Mouse (Mus musculus): Measurements from ENCODE around the gene Gm20878.
"Not testable (repeated sequence)": the region's sequence is repeated elsewhere in the genome, so short reads cannot be mapped to it uniquely, and the experiment has no call there.

Gm20878 gene

GRCm38 (mm10) chr4:41941272-41941671 is at the start of gene Gm20878:
Gene Gm20878 (plus strand): TSS chr4:41941572.
- not testable (repeated sequence) for ATAC-seq (ENCODE audit: insufficient number of reproducible peaks, low FRiP score, low TSS enrichment)

DNA sequence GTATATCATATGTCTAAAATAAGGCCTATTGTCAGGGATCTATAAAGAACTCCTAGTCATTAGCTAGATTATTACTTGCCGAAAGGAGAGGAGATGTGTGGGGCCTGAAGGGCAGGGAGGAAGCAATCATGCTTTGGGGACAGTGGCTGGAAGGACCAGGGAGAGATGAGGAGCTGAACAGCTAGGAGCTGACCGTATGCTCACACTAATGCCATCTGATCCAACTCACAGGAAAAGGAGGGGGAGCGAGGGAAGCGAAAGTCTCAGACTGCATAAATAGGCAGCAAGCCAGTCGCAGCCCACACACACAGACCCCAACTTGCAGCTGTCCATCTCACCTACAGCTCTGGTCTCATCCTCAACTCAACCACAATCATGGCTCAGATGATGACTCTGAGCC is 38.1 kb upstream of the Gm20878 start, which contains the start of gene Gm21541:
Gene Gm21541 (plus strand): TSS at position 301 of the 400 bp plus-strand sequence.
- ATAC-seq (ENCODE audit: insufficient number of reproducible peaks, low FRiP score, low TSS enrichment), result not testable (repeated sequence)

DNA sequence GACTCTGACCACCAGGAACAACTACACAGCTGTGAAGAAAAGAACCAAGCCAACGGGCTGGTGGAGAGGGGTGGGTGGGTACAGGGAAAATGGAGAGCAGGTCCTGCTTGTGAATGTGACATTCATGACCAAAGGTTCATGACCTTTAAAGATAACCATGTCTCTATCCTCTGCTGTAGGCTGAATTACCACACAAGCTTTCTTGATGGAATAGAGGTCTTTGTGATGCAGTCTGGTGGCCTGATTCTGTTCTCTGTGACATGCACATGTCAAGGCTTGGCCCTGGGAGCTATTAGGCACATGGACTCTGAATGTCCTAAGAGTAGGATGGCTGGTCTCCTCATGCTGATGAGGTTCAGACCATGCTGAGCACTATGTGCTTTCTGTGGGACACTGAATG is 24.4 kb downstream of the Gm20878 start, which contains the start of gene Fam205a4:
Gene Fam205a4 (plus strand): TSS at position 301 of the 400 bp plus-strand sequence.
- not testable (repeated sequence) for ATAC-seq (ENCODE audit: insufficient number of reproducible peaks, low FRiP score, low TSS enrichment)
